Mouse (Mus musculus) c-Kit-positive CD71-negative TER-119-negative erythroid progenitor cells, embryonic 14.5 days (primary cell): ENCODE results near the gene Ankfy1.

Experiments used
- DNase-seq: peaks from one replicate; pipeline ENCODE4 v3.0.0-alpha.2; 2013; ENCODE audit warnings: low read depth

Ankfy1 gene

DNA sequence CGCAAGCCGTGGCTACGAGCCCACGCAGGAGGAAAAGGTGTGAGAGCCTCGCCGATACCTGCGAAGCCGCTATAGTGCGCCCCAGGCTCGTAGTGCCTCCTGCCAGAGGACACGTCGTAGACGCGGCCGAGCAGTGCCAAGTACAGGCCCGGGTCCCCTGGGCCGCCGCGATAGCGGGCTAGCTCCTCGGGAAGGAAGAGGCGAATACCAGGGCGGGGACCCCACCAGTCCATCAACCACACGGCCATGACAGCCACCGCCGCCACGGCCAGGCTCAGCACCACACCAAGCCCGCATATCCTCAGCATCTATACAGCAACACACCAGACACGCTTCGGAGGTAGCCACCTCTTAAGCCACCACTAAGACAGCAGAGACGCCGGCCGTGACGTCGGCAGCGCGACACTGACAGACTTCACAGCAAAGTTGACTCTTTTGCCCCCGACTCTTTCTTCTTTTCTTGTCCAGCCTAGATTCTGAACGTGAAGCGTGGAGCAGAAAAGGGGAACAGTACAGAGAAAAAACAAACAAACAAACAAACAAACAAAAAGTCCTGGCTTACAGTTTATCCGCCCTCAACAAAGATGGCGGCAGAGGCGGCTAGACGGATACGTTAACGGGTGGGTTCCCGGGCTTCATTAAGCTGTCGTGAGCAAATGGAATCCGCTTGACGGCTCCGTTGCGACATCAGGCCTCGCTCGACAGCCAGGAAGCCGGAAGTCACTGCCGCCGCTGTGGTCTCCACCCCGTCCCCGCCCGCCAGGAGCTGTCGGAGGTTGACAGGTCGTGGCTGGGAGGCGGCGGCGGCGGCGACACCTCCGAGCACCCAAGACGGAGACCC is 105.9 kb downstream of the Ankfy1 start, which contains the start of the genes Cyb5d2 and Zzef1:
TSS of gene Cyb5d2 (minus strand) at position 688 of the 841 bp plus-strand sequence.
TSS of gene Zzef1 (plus strand) at position 772 of the 841 bp plus-strand sequence.
- peak; percentile 95 for DNase-seq

DNA sequence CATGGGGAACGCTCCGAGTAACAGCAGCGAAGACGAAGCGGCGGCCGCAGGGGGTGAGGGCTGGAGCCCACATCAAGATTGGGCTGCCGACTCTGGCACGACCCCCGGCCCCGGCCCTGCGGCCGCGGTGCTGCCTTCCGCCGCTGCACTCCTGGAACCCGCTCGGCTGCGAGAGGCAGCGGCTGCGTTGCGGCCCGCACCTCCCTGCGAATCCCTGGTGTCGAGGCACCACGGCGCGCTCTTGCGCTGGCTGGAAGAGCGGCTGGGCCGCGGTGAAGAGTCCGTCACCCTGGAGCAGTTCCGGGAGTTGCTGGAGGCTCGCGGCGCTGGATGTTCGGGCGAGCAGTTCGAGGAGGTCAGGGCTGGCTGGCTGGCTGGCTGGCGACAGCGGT is 106.5 kb downstream of the Ankfy1 start:
- no peak for DNase-seq

DNA sequence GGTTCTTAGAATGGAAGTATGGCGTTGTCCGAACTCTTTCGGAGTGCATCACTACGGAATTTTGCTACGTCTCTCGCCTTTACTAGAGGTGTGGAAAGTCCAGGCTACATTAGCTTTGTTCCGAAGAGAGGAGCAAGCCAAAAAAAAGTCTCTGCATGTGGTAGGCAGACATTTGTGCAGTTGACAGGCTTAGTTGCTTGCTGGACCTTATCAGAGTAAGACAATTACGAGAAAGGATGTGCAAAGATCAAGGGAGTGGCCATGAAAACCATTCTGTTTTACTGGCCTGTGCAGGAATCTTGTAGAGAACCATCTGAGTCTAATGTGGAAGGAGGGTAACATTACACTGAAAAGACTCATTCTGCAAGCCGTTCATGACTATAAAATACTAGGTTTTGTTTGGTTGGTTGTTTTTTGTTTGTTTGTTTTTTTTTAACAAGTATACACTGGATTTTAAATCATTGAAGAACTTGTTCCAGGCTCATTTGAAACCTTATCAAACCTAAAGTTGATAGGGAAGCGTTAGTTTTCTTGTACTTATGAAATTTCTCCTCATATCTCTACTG is 107.0 kb downstream of the Ankfy1 start:
- no peak for DNase-seq

DNA sequence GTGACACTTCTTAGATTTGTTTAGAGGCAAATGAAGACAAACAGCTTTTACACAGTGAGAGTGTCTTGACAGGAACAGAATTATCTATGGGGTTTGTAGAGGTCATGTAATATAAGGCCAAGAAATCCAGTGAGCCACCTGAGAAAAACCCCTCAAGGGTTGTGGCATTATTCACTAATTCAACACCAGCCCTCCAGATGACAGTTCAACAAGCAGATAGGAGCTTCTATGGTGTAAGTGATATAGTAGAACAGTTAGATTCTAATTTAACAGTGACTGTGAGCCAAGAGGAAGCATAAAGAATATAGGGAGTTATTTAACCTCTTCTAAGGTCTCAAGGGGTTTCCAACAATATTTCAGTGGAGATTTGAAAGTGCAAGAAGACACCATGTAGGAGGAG is 108.3 kb downstream of the Ankfy1 start:
- DNase-seq, result no peak

DNA sequence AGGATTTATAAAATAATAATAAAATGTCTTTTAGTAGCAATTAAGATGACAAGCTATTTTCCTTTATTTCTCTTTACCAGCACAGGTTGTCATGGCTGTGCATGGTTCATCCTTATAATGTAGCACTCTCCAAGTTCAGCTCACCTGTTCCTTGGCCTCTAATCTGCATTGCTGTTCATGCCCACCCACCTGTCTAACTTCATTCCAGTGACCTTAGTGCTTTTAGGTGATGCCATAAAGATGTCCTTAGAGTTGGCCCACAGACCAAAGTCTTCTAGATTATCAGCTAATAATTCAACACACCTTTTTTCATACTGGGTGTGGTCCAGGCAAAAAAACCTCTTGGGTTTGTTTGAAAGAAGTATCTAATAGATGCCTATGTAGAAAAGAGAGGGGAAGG is 111.4 kb downstream of the Ankfy1 start:
- DNase-seq, result no peak

DNA sequence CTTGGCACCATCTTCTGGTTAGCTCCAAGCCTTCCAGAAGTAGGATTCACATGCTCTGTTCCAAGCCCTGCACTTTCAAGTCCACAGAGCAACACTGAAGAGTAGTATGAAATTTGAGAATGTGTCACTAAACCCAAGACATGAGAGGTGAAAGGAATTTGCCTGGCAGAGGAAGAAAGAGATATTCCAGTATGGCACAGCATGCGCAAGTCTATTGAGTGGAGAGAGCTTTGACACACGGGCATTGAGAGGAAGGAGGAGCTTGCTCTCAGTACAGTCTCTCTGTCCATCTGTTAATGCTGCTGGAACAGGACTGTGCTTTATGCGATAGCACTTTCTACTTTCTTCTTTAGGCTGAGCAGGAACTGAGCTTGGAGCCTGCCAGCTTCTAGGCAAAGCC is 113.2 kb downstream of the Ankfy1 start:
- DNase-seq, result no peak

DNA sequence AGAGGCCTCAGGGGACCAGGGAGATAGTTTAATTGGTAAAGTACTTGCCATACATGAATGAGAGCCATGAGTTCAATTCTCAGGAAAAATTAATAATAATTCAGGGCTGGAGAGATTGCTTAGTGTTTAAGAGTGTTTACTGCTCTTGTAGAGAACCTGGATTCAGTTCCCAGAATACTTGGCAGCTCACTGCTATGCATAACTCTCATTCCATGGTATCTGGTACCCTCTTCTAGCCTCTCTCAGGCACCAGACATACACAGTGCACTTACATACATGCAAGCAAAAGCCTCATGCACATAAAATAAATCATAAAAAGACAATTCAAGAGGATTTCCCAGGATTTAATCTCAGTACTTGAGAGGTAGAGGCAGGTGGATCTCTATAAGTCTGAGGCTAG is 114.8 kb downstream of the Ankfy1 start:
- DNase-seq, result no peak

DNA sequence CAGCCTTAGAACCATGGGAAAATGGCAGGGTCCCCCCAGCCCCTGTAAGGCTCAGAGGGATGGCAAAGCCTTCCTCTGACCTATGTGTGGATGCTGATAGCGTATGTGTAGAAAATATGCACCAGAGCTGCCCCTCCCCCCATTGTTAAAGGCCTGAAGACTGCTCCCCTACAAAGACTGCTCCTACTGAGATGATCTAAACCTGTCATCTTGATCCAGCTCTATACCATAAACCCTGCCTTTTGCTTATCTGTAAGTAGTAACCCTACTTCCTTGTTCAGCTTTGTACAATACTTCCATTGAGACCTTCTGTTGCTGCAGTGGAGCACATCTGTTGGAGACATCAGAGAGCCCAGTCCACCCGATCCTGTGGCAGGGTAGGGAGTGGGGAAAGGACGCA is 115.4 kb downstream of the Ankfy1 start:
- DNase-seq, result no peak

DNA sequence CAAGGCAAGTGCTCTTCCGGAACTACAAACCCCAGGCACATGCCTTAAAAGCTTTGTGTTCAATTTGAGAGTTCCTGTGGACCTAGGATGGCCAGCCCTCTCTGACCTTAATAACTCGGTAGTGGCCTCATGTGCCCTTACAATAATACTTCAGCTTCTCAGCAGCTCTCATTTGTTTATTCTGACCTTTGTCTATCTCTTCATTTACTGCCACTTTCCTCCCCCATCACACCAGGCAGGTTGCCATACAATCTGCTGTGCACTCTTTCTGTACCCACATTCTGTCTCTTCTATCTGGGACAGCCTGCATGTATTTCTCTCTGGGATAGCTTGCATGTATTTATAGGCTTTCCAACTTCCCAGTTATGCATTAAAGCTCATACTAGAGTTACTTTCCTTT is 116.8 kb downstream of the Ankfy1 start:
- no peak for DNase-seq

DNA sequence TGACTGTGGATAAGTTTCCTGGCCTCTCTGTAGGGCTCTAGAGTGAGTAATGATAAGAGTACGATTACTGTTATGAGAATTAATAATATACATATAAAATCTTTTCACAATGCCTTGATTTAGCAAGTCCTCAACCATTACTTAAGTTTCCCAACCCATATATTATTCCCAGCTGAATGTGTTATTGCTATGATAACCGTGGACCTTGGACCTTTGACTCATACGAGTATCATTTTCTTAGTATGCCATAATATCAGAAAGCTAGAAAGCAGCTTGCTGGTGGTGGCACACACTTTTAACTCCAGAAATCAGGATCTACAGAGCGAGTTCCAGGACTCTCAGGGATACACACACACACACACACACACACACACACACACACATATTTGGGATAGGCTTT is 118.2 kb downstream of the Ankfy1 start:
- no peak for DNase-seq

DNA sequence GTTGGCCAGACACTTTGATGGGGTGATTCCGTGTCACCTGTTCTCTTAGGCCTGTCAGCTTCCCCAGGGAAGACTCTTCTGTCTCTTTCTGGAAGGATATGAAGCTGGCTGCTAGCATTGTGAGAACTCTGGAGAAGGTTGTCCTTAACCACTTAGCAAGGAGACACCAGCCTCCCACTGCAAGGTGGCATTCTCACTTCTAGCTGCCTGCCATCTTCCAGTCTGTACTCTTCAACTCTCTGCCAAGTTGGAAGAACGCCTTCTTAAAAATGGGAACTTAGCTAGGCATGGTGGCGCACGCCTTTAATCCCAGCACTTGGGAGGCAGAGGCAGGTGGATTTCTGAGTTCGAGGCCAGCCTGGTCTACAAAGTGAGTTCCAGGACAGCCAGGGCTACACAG is 123.9 kb downstream of the Ankfy1 start:
- DNase-seq, result no peak

DNA sequence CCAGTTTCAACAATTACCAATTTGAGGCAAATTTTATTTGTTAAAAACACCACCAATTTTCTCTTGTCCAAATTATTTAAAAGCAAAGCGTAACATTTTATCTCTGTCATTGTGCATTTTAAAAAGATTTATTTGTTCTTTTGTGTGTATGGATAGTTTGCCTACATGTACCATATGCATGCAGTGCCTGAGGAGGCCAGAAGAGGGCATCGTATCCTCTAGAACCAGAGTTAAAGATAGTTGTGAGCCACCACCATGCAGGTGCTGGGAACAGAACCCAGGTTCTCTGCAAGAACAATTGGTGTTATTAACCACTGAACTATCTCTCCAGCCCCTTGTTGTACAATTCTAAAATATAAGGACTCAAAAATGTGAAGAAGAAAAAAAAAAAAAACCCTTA is 124.4 kb downstream of the Ankfy1 start:
- DNase-seq, result no peak

DNA sequence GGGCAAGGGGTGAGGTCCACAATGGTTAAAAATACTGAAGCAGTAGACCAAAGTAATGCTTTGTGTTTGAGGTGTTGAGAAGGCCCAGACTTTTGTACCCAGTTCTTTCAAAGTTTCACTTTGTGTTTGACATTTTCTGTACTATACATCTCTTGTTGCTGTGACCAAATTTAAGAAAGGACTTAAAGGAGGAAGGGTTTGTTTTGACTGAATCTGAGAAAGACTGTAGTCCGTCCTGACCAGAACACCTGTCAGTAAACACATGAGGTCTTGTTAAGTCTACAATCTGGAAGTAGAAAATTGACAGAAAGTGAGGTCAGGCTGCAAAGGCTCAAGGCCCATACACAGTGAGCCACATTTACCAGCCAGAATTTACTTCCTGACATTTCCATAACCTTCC is 127.1 kb downstream of the Ankfy1 start:
- DNase-seq, result no peak

DNA sequence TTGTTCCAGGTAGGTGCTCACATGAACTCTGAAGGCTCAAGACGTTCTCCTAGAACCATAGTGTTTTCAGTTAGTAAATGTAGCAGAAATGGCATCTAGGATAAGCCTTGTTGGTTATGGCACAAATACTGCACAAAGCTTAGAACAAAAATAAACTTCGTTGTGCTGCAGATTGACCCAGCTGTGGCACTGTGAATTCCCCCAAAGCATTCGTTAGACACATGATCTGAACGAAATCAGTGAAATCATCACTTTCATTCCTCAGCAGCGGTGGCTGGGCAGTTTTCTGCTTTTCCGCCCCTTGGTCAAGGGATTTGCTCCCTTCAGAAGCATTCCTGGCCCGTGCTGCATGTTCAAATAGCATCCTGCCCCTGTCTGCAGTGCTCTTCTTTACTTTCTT is 128.3 kb downstream of the Ankfy1 start:
- DNase-seq, result no peak

DNA sequence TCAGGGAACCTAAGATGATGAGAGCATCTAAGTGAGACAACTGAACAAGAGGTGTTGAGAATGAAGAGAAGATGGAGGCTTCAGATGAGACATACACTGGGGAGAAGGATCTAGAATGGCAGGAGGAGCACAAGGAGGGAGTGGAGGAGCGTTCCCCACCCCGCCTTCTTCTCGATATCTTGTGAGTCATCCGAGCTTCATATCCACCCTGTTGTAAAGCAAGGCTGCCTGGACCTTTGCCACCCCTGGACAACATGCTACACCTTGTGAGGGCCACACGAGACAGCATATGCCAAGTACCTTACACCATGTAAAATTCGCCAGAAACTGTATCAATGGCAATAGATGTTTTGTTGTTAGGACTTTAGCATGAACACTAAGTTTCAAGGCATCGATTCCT is 131.2 kb downstream of the Ankfy1 start:
- DNase-seq, result no peak
